10 mouse cellular contexts compared by ENCODE assay signal in genomic region chr16:24424356-24424977, GRCm38 (mm10). TPM values are rescaled to one million over a fixed set of nuclear protein-coding genes. Genes with fewer than 3 reads are reported as not detected.
DNase-seq lines count a peak whose midpoint lies in the region; ATAC-seq and TF ChIP-seq lines count a peak whose summit lies in the region.
"Had no signal": no experiment of that assay in that cellular context is flagged by ENCODE, and none has a peak within 500 bp of the region (broad histone marks: within the 10 kb centered on the region; RNA-seq: fewer than 3 reads in every experiment).

No protein-coding gene starts in this region.

- WGBS in kidney, postnatal 0 days: 63% methylated on average over 12 of the region's 12 CpGs
- 59% methylated on average over 12 of the region's 12 CpGs for WGBS in liver, postnatal 0 days (ENCODE audit: insufficient replicate concordance)

- no peaks in the 10 kb centered on the region for H3K27me3 ChIP-seq in kidney, postnatal 0 days (ENCODE audit: insufficient read depth, low read length)
- H3K27me3 ChIP-seq in liver, postnatal 0 days (ENCODE audit: insufficient read depth, low read length): no peaks in the 10 kb centered on the region
- H3K27me3 ChIP-seq: liver, embryonic 13.5 days had no signal

- TF ChIP-seq CTCF in gastrocnemius, adult 2 months (IDR thresholded peaks at IDR 0.05): no peak
- no peak for TF ChIP-seq CTCF in kidney, postnatal 0 days (IDR thresholded peaks at IDR 0.05; ENCODE audit: low read depth)
- TF ChIP-seq CTCF in embryonic fibroblast, embryonic 13.5 days (IDR thresholded peaks at IDR 0.05; ENCODE audit: borderline replicate concordance, insufficient read depth, low read length): no peak
- no peak for TF ChIP-seq CTCF in liver, postnatal 0 days (IDR thresholded peaks at IDR 0.05; ENCODE audit: low read depth)

- ATAC-seq in kidney, postnatal 0 days (replicated peaks; ENCODE audit: low FRiP score, low read depth): no peak
- no peak for ATAC-seq in liver, postnatal 0 days

- TF ChIP-seq POLR2A in embryonic fibroblast, embryonic 13.5 days (IDR thresholded peaks at IDR 0.05; ENCODE audit: low read depth, low read length): no peak

- H3K9me3 ChIP-seq in kidney, postnatal 0 days (replicated peaks; ENCODE audit: low read length): no peaks in the 10 kb centered on the region
- no peaks in the 10 kb centered on the region for H3K9me3 ChIP-seq in liver, postnatal 0 days (ENCODE audit: low read length)
- H3K9me3 ChIP-seq: liver, embryonic 13.5 days had no signal

- no peak for TF ChIP-seq EP300 in liver, postnatal 0 days (IDR thresholded peaks at IDR 0.05; ENCODE audit: low read depth)

- intact Hi-C loops in gastrocnemius, adult 2 months (cut with DNase I): no loop called here

- H3K9ac ChIP-seq in kidney, postnatal 0 days (ENCODE audit: low read depth, low read length): no peak overlapping the region
- no peak overlapping the region for H3K9ac ChIP-seq in liver, postnatal 0 days (replicated peaks)
- H3K9ac ChIP-seq: liver, embryonic 13.5 days had no signal

- H3K36me3 ChIP-seq in kidney, postnatal 0 days (ENCODE audit: insufficient read depth, low read length): no peaks in the 10 kb centered on the region
- H3K36me3 ChIP-seq in liver, postnatal 0 days (replicated peaks; ENCODE audit: insufficient read depth, low read length): no peaks in the 10 kb centered on the region
- H3K36me3 ChIP-seq: liver, embryonic 13.5 days had no signal

- peaks cover 15% of the 10 kb centered on the region for H3K4me1 ChIP-seq in kidney, postnatal 0 days (replicated peaks; ENCODE audit: insufficient read depth, low read length)
- peaks cover 36% of the 10 kb centered on the region for H3K4me1 ChIP-seq in embryonic fibroblast, embryonic 13.5 days (ENCODE audit: control insufficient read depth, insufficient read depth, low read length)
- H3K4me1 ChIP-seq in liver, postnatal 0 days (ENCODE audit: insufficient read depth): peaks cover 15% of the 10 kb centered on the region

- H3K27ac ChIP-seq in gastrocnemius, adult 2 months: peak overlapping the region; percentile 92
- 0 out of 2 replicates have a peak overlapping the region, but pooled peaks have one; percentile 16 for H3K27ac ChIP-seq in kidney, postnatal 0 days
- H3K27ac ChIP-seq in embryonic fibroblast, embryonic 13.5 days (ENCODE audit: insufficient read depth, low read length): peak overlapping the region; percentile 81
- 0 out of 2 replicates have a peak overlapping the region, but pooled peaks have one; percentile 35 for H3K27ac ChIP-seq in liver, postnatal 0 days (ENCODE audit: low read depth)
- H3K27ac ChIP-seq: liver, embryonic 13.5 days had no signal

- DNase-seq in gastrocnemius, adult 2 months: peak; percentile 52
- no peak for DNase-seq in gastrocnemius, postnatal 25 days
- no peak for DNase-seq in kidney, postnatal 0 days (ENCODE audit: low spot score)
- no peak for DNase-seq in kidney, postnatal 10 days
- no peak for DNase-seq in liver, postnatal 0 days
- no peak for DNase-seq in right cerebral cortex, postnatal 10 days (ENCODE audit: low spot score in 2 of 2)
- DNase-seq in spleen, postnatal 14 days (ENCODE audit: low spot score in 2 of 2): no peak
- DNase-seq: liver, embryonic 13.5 days; right cerebral cortex, postnatal 14 days had no signal

- no peak overlapping the region for H3K4me3 ChIP-seq in gastrocnemius, adult 2 months
- no peak overlapping the region for H3K4me3 ChIP-seq in kidney, postnatal 0 days (replicated peaks; ENCODE audit: low read depth, low read length)
- H3K4me3 ChIP-seq in embryonic fibroblast, embryonic 13.5 days (ENCODE audit: insufficient read depth, low read length): no peak overlapping the region
- no peak overlapping the region for H3K4me3 ChIP-seq in liver, postnatal 0 days (ENCODE audit: low read depth, low read length)
- H3K4me3 ChIP-seq: liver, embryonic 13.5 days had no signal

- no peak overlapping the region for H3K4me2 ChIP-seq in kidney, postnatal 0 days (ENCODE audit: low read length)
- H3K4me2 ChIP-seq in liver, postnatal 0 days (ENCODE audit: low read depth, low read length): no peak overlapping the region
- H3K4me2 ChIP-seq: liver, embryonic 13.5 days had no signal

RNA-seq across cellular contexts. Expression of gene Lpp, which starts 31.2 kb away (rescaled TPM):
- 10 to 100 TPM; 17.7 to 18.0 TPM for total RNA-seq in gastrocnemius, adult 2 months (2021)
- total RNA-seq in gastrocnemius, postnatal 25 days (2021): 10 to 100 TPM; 21.7 to 23.8 TPM
- 32.9 and 39.5 TPM in 2 replicates for polyA plus RNA-seq in kidney, postnatal 0 days (2015; fragmentation: Nextera tagmentation; extraction: Ambion mirVana)
- 256 and 360 TPM in 2 replicates for polyA plus RNA-seq in embryonic fibroblast, embryonic 13.5 days (2011; ENCODE audit: insufficient read length, low read depth, missing spikeins)
- polyA plus RNA-seq in liver, postnatal 0 days (2015; fragmentation: Nextera tagmentation; extraction: Ambion mirVana): 9.1 and 10.7 TPM in 2 replicates

Comparison
In these comparisons a context has a peak if more than half of its experiments do, and no peak if none do; other contexts are left out.
1. H3K27ac ChIP-seq: peak in every context shown above with its lines; median percentile 92 in gastrocnemius, adult 2 months; 81 in embryonic fibroblast, embryonic 13.5 days; 35 in liver, postnatal 0 days; 16 in kidney, postnatal 0 days.